ENCODE assay signal across 8 mouse cellular contexts in the genomic region with DNA sequence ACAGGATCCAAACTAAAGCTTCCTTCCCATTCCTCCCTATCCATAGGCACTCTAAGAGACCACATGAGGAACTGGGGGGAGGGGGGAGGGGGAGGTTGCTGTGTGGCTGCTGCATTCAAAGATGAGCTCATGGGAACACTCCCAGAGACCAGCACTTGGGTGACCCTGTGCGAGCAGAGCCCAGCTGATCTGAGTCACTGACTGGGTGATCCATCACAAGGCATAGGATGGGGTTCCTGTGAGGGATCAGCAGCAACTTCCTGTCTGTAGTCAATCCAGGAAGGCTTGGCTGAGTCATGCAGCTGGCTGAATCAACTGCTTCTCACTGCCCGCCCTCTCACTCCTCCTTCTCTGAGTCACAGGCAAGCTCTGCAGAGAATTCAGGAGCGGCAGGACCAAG.
DNase-seq lines count a peak whose midpoint lies in the region; ATAC-seq and TF ChIP-seq lines count a peak whose summit lies in the region.

No protein-coding gene starts in this region.

- ATAC-seq in embryonic facial prominence, embryonic 14.5 days (ENCODE audit: low read depth): peak; percentile 88
- peak; percentile 48; the same call in 1 of the 2 replicates for ATAC-seq in limb, embryonic 13.5 days (ENCODE audit: low FRiP score, low read depth)
- peak; percentile 61; the same call in 1 of the 2 replicates for ATAC-seq in midbrain, postnatal 0 days (ENCODE audit: low FRiP score)
- ATAC-seq in stomach, embryonic 16.5 days (ENCODE audit: insufficient read depth, low FRiP score): peak; percentile 95

- H3K9me3 ChIP-seq in embryonic facial prominence, embryonic 14.5 days (ENCODE audit: control insufficient read depth, low read length): no peaks in the 10 kb centered on the region
- no peaks in the 10 kb centered on the region for H3K9me3 ChIP-seq in limb, embryonic 13.5 days
- no peaks in the 10 kb centered on the region for H3K9me3 ChIP-seq in midbrain, postnatal 0 days (ENCODE audit: low read length)
- H3K9me3 ChIP-seq in stomach, embryonic 16.5 days (replicated peaks; ENCODE audit: control insufficient read depth, low read length): no peaks in the 10 kb centered on the region

- no peaks in the 10 kb centered on the region for H3K36me3 ChIP-seq in embryonic facial prominence, embryonic 14.5 days (ENCODE audit: control insufficient read depth, insufficient read depth, low read length)
- no peaks in the 10 kb centered on the region for H3K36me3 ChIP-seq in limb, embryonic 13.5 days
- no peaks in the 10 kb centered on the region for H3K36me3 ChIP-seq in midbrain, postnatal 0 days (ENCODE audit: insufficient read depth, low read length)
- no peaks in the 10 kb centered on the region for H3K36me3 ChIP-seq in stomach, embryonic 16.5 days (ENCODE audit: control insufficient read depth, insufficient read depth, low read length)

- WGBS in embryonic facial prominence, embryonic 14.5 days: 30% methylated on average over 3 of the region's 3 CpGs
- 26% methylated on average over 3 of the region's 3 CpGs for WGBS in limb, embryonic 13.5 days
- 40% methylated on average over 3 of the region's 3 CpGs for WGBS in midbrain, postnatal 0 days
- WGBS in stomach, embryonic 16.5 days: 4% methylated on average over 3 of the region's 3 CpGs

- H3K4me2 ChIP-seq in embryonic facial prominence, embryonic 14.5 days (ENCODE audit: low read depth, low read length): no peak overlapping the region
- no peak overlapping the region for H3K4me2 ChIP-seq in limb, embryonic 13.5 days (replicated peaks)
- no peak overlapping the region for H3K4me2 ChIP-seq in midbrain, postnatal 0 days (ENCODE audit: low read depth, low read length, poor library complexity, severe bottlenecking)
- H3K4me2 ChIP-seq in stomach, embryonic 16.5 days (ENCODE audit: low read depth, low read length): peak overlapping the region; percentile 21; the same call in 1 of the 2 replicates

- no peak overlapping the region for H3K27ac ChIP-seq in embryonic facial prominence, embryonic 14.5 days (replicated peaks; ENCODE audit: low read depth, low read length)
- no peak overlapping the region for H3K27ac ChIP-seq in limb, embryonic 13.5 days
- no peak overlapping the region for H3K27ac ChIP-seq in midbrain, postnatal 0 days (ENCODE audit: low read depth, low read length)
- H3K27ac ChIP-seq in stomach, embryonic 16.5 days (ENCODE audit: low read length): peak overlapping the region; percentile 65

- no peak overlapping the region for H3K4me3 ChIP-seq in embryonic facial prominence, embryonic 14.5 days (ENCODE audit: low read depth, low read length)
- no peak overlapping the region for H3K4me3 ChIP-seq in limb, embryonic 13.5 days
- H3K4me3 ChIP-seq in midbrain, postnatal 0 days (ENCODE audit: low read depth, low read length): no peak overlapping the region
- no peak overlapping the region for H3K4me3 ChIP-seq in stomach, embryonic 16.5 days (replicated peaks; ENCODE audit: low read length)

- H3K27me3 ChIP-seq in embryonic facial prominence, embryonic 14.5 days (replicated peaks; ENCODE audit: control insufficient read depth, insufficient read depth, low read length): no peaks in the 10 kb centered on the region
- H3K27me3 ChIP-seq in limb, embryonic 13.5 days: no peaks in the 10 kb centered on the region
- H3K27me3 ChIP-seq in midbrain, postnatal 0 days (ENCODE audit: insufficient read depth, low read length): no peaks in the 10 kb centered on the region
- no peaks in the 10 kb centered on the region for H3K27me3 ChIP-seq in stomach, embryonic 16.5 days (ENCODE audit: control insufficient read depth, insufficient read depth, low read length)

- H3K4me1 ChIP-seq in embryonic facial prominence, embryonic 14.5 days (ENCODE audit: control insufficient read depth, insufficient read depth, low read length): 0 out of 2 replicates have a peak, but pooled peaks cover 3% of the 10 kb centered on the region
- H3K4me1 ChIP-seq in limb, embryonic 13.5 days: peaks cover 9% of the 10 kb centered on the region; the same call in 1 of the 2 replicates
- H3K4me1 ChIP-seq in midbrain, postnatal 0 days (ENCODE audit: insufficient read depth, low read length): no peaks in the 10 kb centered on the region
- peaks cover 15% of the 10 kb centered on the region; the same call in 1 of the 2 replicates for H3K4me1 ChIP-seq in stomach, embryonic 16.5 days (ENCODE audit: control insufficient read depth, insufficient read depth, low read length)

- H3K9ac ChIP-seq in embryonic facial prominence, embryonic 14.5 days (ENCODE audit: low read depth, low read length): no peak overlapping the region
- no peak overlapping the region for H3K9ac ChIP-seq in limb, embryonic 13.5 days
- H3K9ac ChIP-seq in midbrain, postnatal 0 days (replicated peaks; ENCODE audit: low read length, poor library complexity, severe bottlenecking): no peak overlapping the region
- no peak overlapping the region for H3K9ac ChIP-seq in stomach, embryonic 16.5 days (ENCODE audit: low read length)

- no peak for TF ChIP-seq CTCF in midbrain, postnatal 0 days (IDR thresholded peaks at IDR 0.05)

- DNase-seq in adrenal gland, adult (ENCODE audit: inconsistent age in 2 of 2, low spot score in 1 of 2): peak; percentile 94 to 96
- DNase-seq in embryonic facial prominence, embryonic 14.5 days (ENCODE audit: low spot score): peak; percentile 77
- DNase-seq in heart, adult 8-10 months (ENCODE audit: low spot score): peak; percentile 84
- peak; percentile 79 for DNase-seq in kidney, adult 9 months
- peak; percentile 43 for DNase-seq in midbrain, postnatal 0 days (ENCODE audit: low spot score)
- no peak for DNase-seq in spleen, adult 12 weeks (ENCODE audit: low spot score)
